Mouse (Mus musculus) hindbrain, embryonic 10.5 days (tissue): ENCODE data around the gene Lim2. TPM values are rescaled to one million over a fixed set of nuclear protein-coding genes. Genes with fewer than 3 reads are reported as not detected.

Experiments
- DNase-seq: peaks from one replicate; pipeline ENCODE4 v3.0.0-alpha.2; 2017; ENCODE audit warnings: low spot score
- H3K27ac ChIP-seq: fragments of 300-500 bp; sonication (generic); 2 replicates; pipeline ENCODE4 v1.5.1; 2016; ENCODE audit warnings: mild to moderate bottlenecking, moderate library complexity
- H3K27me3 ChIP-seq: fragments of 300-500 bp; sonication (generic); 2 replicates; pipeline ENCODE4 v1.6.1; 2016; ENCODE audit warnings: mild to moderate bottlenecking; ENCODE audit not compliant: poor library complexity, insufficient read depth, severe bottlenecking
- H3K36me3 ChIP-seq: fragments of 300-500 bp; sonication (generic); 2 replicates; pipeline ENCODE4 v1.6.1; 2016; ENCODE audit warnings: mild to moderate bottlenecking, moderate library complexity
- H3K4me1 ChIP-seq: fragments of 300-500 bp; sonication (generic); replicated peaks from 2 replicates; pipeline ENCODE4 v1.6.1; 2016; ENCODE audit warnings: mild to moderate bottlenecking
- H3K4me3 ChIP-seq: fragments of 300-500 bp; sonication (generic); 2 replicates; pipeline ENCODE4 v1.5.1; 2016; ENCODE audit warnings: mild to moderate bottlenecking, moderate library complexity
- H3K9me3 ChIP-seq: fragments of 300-500 bp; sonication (generic); 2 replicates; pipeline ENCODE4 v1.6.1; 2016; ENCODE audit warnings: mild to moderate bottlenecking, moderate library complexity
- WGBS: fragments of 180-500 bp; shearing (Covaris S2); methylation state at CpG from one replicate; pipeline ENCODE4 v1.1.7; 2016; 5-methylcytosine and 5-hydroxymethylcytosine counted together
- polyA plus RNA-seq: library from polyadenylated mRNA; unstranded; fragments of >200 nt; fragmentation: Nextera tagmentation; extraction: Ambion mirVana; gene quantifications from 2 replicates; pipeline ENCODE4 v1.2.1, GENCODE M21; 2016

The Lim2 gene
- polyA plus RNA-seq, 1 experiment from 2014 or later = not detected

DNA sequence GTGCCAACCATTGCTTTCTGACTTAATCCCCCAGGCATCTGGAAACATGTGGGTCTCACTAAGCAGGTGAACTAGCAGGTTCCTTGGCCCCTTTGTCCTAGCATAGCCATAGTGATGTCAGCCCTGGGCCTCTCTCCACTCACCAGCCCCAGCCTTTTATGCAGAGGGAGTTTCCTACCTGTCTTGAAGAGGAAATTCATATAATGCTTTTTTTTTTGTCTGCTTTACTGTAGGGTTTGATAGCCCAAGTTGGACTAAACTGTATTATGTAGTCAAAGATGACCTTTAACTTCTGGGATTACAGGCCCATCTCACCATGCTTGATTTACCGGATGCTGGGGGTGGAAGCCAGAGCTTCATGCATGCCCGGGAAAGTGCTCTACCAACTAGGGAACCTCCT is 22.3 kb downstream of the Lim2 start:
- Histone ChIP-seq H3K4me1 (peaks cover 4% of the 10 kb centered on the region), H3K36me3 (peaks cover 28% of the 10 kb centered on the region), H3K9me3 (no peaks in the 10 kb centered on the region), H3K4me3 (no peak overlapping the region), H3K27me3 (no peaks in the 10 kb centered on the region), H3K27ac (no peak overlapping the region)
- WGBS = 95% methylated on average over 2 of the region's 2 CpGs
- DNase-seq = no peak

DNA sequence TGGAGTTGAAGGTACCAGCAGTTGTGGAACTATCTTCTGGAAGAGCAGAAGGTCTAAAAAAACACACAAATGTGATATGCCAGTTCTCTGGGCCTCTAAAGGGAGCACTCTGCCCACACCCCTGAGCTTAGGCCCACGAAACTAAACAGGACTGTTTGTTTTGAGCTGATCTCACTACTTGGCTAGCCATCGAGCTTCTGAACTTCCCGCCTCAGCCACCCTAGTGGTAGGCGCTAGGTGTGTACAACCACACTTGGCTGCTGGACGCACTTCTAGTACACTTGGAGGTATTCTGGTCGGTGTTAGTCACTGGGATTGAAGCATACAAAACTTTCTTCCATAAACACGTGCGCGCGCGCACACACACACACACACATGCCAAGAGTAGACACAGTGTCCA is 24.3 kb downstream of the Lim2 start:
- peaks cover 47% of the 10 kb centered on the region for H3K36me3 ChIP-seq
- no peak overlapping the region for H3K4me3 ChIP-seq
- H3K4me1 ChIP-seq = no peaks in the 10 kb centered on the region
- H3K27me3 ChIP-seq = no peaks in the 10 kb centered on the region
- no peaks in the 10 kb centered on the region for H3K9me3 ChIP-seq
- no peak for DNase-seq
- WGBS = 96% methylated on average over 11 of the region's 11 CpGs
- H3K27ac ChIP-seq = no peak overlapping the region

DNA sequence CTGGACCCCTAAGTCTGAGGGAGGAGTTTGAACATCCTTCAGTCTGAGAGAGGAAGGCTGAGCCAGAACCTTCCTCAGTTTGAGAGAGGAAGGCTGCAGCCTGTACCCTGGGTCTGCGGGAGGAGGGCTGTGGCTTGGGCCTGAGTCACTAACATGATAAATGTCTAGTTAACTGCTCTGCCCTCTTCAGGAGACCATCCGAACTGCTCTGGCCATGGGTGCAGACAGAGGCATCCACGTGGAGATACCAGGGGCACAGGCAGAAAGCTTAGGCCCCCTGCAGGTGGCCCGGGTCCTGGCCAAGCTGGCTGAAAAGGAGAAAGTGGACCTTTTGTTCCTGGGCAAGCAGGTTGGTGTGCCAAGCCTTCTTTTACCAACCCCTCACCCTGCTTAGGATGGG is 25.1 kb downstream of the Lim2 start:
- Histone ChIP-seq H3K27me3 (no peaks in the 10 kb centered on the region), H3K36me3 (peaks cover 56% of the 10 kb centered on the region), H3K4me1 (no peaks in the 10 kb centered on the region), H3K4me3 (no peak overlapping the region), H3K9me3 (no peaks in the 10 kb centered on the region), H3K27ac (no peak overlapping the region)
- WGBS = 50% methylated on average over 4 of the region's 4 CpGs
- no peak for DNase-seq

DNA sequence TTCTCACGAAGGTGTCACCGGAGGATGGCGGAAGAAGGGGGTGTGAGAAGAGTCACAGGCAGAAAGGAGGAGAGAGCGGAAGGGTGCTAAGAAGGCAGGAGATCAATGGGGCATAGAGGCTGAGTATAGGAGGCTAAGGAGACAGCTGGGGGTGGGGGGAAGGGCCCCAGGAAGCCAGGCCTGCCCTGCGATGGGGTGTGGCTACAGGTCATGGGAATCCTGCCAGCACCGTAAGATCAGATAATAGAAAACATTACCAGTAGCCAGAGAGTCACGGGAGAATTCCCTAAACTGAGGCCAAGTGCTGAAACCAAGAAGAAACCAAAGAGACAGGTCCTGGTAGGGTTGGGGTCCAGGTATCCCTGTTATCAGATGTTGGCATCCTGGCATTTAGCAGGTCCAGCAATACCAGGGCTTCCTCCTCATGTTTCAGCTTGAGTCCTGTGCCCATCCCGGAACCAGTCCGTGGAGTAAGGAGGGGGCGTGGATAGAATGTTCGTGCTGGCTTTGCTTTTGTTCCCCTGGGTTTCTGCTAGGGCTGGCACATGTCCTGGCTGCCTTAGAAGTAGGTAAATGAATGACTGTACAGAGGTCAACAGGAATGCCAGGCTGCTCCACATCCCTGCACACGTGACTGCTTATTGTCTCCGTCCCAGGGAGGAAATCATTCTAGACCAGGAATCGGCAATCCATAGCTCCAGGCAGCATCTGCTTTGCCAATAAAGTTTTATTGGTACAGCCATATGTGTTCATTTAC is 26.3 kb downstream of the Lim2 start:
- no peak for DNase-seq
- 92% methylated on average over 14 of the region's 14 CpGs for WGBS
- H3K4me3 ChIP-seq = no peak overlapping the region
- no peak overlapping the region for H3K27ac ChIP-seq
- H3K9me3 ChIP-seq = no peaks in the 10 kb centered on the region
- H3K36me3 ChIP-seq = peaks cover 59% of the 10 kb centered on the region
- H3K27me3 ChIP-seq = no peaks in the 10 kb centered on the region
- no peaks in the 10 kb centered on the region for H3K4me1 ChIP-seq

DNA sequence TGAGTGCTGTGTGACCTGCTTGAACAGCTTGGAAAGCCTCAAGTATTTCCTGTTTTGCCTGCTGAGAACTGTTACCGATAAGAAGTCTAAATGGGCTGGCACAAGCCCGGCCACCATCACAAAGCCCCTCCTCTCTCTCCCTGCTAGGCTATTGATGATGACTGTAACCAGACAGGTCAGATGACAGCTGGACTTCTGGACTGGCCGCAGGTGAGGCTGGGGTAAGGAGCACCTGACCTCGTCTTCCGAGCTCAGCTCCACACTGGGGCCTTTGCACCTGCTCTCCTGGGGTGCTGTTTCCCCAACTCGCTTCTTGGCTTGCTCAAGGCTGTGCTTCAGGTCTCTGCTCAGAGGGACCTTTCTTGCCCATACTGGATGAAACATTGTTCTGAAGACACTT is 26.9 kb downstream of the Lim2 start:
- H3K4me1 ChIP-seq = no peaks in the 10 kb centered on the region
- no peak overlapping the region for H3K4me3 ChIP-seq
- H3K27me3 ChIP-seq = no peaks in the 10 kb centered on the region
- WGBS = 94% methylated on average over 6 of the region's 6 CpGs
- H3K9me3 ChIP-seq = no peaks in the 10 kb centered on the region
- H3K27ac ChIP-seq = no peak overlapping the region
- H3K36me3 ChIP-seq = peaks cover 59% of the 10 kb centered on the region
- DNase-seq = no peak

DNA sequence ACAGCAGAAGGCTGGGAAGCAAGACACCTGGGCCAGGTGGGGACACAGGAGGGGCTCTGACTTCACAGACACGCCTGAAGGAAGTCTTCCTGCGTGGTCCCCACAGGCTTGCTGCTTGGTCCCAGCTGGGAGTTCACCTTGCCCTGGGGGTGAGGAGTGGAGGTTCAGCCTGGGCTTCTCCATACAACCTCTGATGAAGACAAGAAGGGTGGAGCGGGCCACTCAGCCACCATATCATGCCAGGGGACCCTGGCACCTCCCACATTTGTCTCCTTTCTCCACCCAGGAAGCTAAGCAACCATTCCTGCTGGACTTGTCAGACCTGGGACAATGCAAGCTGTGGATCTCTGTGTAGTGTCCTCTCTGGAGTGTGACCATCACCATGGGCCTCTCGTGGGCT is 35.4 kb downstream of the Lim2 start, which contains the start of gene Vsig10l:
Gene Vsig10l, plus strand, starts transcription at position 301 of the 400 bp plus-strand sequence.
- Histone ChIP-seq H3K36me3 (peaks cover under 1% of the 10 kb centered on the region; the same call in 1 of the 2 replicates), H3K4me3 (no peak within 1 kb of the TSS), H3K9me3 (no peaks in the 10 kb centered on the region), H3K27me3 (peaks cover 44% of the 10 kb centered on the region), H3K27ac (no peak within 1 kb of the TSS), H3K4me1 (peaks cover 19% of the 10 kb centered on the region)
- 62% methylated on average over 4 of the region's 4 CpGs for WGBS
- DNase-seq = no peak

DNA sequence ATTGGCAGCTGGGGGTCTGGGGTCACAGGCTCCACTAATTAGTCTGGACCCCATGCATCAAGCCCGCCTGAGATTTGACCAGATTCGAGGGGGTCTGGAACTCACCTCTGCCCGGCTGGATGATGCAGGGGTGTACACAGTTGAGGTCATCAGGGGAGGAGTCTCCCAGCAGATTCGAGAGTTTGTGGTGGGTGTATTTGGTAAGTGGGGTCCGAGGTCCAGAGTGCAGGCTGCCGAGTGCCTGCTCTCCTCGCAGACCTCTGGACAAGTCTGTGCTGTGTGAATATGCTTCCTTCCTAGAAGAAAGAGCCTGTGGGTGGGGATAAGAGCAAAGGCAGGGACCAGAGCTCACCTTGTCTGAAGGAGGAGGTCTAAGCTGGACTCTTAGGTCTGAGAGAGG is 36.5 kb downstream of the Lim2 start:
- no peaks in the 10 kb centered on the region for H3K36me3 ChIP-seq
- WGBS = 82% methylated on average over 7 of the region's 7 CpGs
- H3K4me3 ChIP-seq = no peak overlapping the region
- DNase-seq = no peak
- no peak overlapping the region for H3K27ac ChIP-seq
- peaks cover 46% of the 10 kb centered on the region for H3K27me3 ChIP-seq
- H3K4me1 ChIP-seq = peaks cover 19% of the 10 kb centered on the region
- H3K9me3 ChIP-seq = no peaks in the 10 kb centered on the region

DNA sequence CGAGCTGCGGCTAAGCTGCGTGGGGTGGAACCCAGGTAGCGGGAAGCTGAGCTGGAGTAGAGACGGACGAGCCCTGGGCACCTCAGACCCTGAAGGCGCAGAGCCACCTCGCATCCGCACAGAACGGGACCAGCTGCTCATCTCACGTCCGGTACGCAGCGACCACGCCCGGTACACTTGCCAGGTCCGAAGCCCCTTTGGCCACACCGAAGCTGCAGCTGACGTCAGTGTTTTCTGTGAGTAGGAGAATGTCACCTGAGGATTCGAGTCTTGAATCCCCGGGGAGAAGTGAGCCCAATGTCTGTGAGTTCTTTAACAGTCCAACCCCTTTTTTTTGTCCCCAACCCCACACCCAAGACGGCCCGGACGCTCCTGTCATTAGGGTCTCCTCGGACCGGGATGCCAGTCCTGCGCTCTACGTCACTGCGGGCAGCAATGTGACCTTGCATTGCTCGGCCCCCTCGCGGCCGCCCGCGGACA is 37.4 kb downstream of the Lim2 start:
- DNase-seq = no peak
- Histone ChIP-seq H3K36me3 (no peaks in the 10 kb centered on the region), H3K4me1 (peaks cover 19% of the 10 kb centered on the region), H3K9me3 (no peaks in the 10 kb centered on the region), H3K27me3 (peaks cover 46% of the 10 kb centered on the region), H3K4me3 (peak overlapping the region; percentile 61), H3K27ac (peak overlapping the region; percentile 67; the same call in 1 of the 2 replicates)
- WGBS = 10% methylated on average over 35 of the region's 35 CpGs

DNA sequence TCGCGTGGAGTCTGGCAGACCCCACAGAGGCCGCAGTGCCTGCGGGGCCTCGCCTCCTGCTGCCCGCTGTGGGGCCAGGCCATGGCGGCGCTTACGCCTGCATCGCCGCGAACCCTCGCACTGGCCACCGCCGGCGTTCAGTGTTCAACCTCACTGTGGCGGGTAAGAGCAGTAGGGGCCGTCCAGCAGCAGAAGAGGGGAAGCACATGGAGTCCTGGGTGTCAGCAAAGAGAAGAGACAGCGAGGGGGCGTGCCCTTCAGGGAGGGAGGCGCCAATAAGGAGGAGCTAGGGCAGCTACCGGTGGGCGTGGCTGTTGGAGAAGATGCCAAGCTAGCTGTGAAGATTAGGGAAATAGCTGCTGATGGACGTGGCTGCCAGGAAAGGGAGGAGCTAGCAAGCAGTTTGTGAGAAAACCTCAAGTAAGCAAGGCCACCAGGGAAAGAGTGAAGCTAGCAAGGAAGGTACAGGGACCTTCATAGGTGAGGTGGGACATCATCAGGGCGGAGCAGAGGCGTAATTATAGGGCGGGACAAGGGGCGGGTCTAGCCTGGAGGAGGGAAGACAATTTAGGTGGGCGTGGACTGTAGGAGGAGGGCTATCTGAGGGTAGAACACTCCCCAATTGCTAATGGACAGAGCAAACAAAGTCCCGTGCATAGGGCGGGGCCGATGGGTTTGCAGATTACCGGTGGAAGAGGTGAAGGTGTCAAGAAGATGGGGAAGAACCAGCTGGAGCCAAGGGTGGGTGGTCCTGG is 38.1 kb downstream of the Lim2 start:
- H3K27ac ChIP-seq = peak overlapping the region; percentile 67; the same call in 1 of the 2 replicates
- no peaks in the 10 kb centered on the region for H3K36me3 ChIP-seq
- H3K27me3 ChIP-seq = peaks cover 46% of the 10 kb centered on the region
- WGBS = under 1% methylated on average over 33 of the region's 33 CpGs
- peak overlapping the region; percentile 61 for H3K4me3 ChIP-seq
- DNase-seq = peak; percentile 84
- H3K4me1 ChIP-seq = peaks cover 19% of the 10 kb centered on the region
- H3K9me3 ChIP-seq = no peaks in the 10 kb centered on the region

DNA sequence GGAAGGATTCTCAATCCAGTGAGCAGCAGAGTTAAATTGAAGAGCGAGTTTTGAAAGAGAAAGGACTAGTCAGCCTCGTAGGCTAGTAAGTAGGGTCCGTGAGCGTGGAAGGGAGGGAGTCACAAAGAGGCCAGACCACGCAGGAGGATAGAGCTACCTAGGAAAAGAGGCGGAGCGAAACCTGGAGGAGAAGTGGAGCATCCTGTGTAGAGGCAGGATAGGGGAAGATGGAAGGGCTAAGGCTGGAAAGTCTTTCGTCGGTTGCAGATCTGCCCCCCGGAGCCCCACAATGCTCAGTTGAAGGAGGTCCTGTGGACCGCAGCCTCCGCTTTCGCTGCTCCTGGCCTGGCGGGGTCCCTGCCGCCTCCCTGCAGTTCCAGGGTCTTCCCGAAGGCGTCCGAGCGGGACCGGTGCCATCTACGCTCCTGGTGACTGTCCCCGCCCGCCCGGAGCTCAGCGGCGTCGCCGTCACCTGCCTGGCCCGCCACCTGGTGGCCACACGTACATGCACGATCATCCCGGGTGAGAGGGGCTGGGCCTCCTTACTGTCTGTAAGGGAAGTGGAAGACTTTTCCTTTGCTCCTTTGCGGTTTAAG is 38.7 kb downstream of the Lim2 start:
- no peaks in the 10 kb centered on the region for H3K36me3 ChIP-seq
- 1% methylated on average over 33 of the region's 33 CpGs for WGBS
- peaks cover 46% of the 10 kb centered on the region for H3K27me3 ChIP-seq
- peak overlapping the region; percentile 61 for H3K4me3 ChIP-seq
- H3K4me1 ChIP-seq = peaks cover 19% of the 10 kb centered on the region
- H3K27ac ChIP-seq = peak overlapping the region; percentile 46; the same call in 1 of the 2 replicates
- H3K9me3 ChIP-seq = no peaks in the 10 kb centered on the region
- DNase-seq = peak; percentile 82

DNA sequence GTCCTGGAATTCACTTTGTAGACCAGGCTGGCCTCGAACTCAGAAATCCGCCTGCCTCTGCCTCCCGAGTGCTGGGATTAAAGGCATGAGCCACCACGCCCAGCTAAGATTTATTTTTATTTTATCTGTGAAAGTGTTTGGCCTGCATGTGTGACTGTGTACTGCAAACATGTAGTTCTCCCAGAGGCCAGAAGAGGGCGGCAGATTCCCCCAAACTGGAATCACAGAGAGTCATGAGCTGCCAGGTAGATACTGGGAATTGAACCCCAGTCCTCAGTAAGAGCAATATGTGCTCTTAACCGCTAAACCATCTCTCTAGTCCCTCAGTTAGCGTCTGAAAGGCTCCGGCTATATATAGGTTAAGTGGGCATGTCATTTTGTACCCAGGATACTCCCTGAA is 42.9 kb downstream of the Lim2 start:
- no peaks in the 10 kb centered on the region for H3K9me3 ChIP-seq
- no peak overlapping the region for H3K4me3 ChIP-seq
- peaks cover 14% of the 10 kb centered on the region for H3K4me1 ChIP-seq
- 41% methylated on average over 8 of the region's 8 CpGs for WGBS
- H3K27me3 ChIP-seq = peaks cover 25% of the 10 kb centered on the region
- peak; percentile 66 for DNase-seq
- H3K36me3 ChIP-seq = no peaks in the 10 kb centered on the region; the same call in 1 of the 2 replicates
- no peak overlapping the region for H3K27ac ChIP-seq

DNA sequence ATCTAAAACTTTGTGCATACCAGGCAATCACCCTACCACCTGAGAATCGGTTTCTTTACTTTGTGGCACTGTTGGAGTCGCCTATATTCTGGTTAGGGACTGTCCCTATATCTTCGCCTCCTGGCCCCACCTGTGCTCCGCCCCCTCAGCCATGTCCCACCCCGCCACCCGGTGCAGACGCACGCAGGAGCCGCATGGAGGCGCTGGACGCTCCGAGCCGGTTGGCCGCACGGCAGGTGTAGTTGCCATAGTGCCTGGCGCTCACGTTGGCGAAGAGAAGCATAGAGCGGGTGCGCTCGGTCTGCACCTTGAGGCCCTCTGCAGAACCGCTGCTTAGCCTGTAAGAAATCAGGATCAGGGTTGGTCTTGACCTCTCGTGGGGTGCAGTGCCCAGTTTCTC is 48.2 kb downstream of the Lim2 start:
- no peaks in the 10 kb centered on the region for H3K9me3 ChIP-seq
- H3K27ac ChIP-seq = no peak overlapping the region
- peaks cover 21% of the 10 kb centered on the region for H3K4me1 ChIP-seq
- 9% methylated on average over 23 of the region's 23 CpGs for WGBS
- peaks cover 56% of the 10 kb centered on the region for H3K27me3 ChIP-seq
- H3K36me3 ChIP-seq = peaks cover 5% of the 10 kb centered on the region; the same call in 1 of the 2 replicates
- no peak for DNase-seq
- no peak overlapping the region for H3K4me3 ChIP-seq
